Mouse (Mus musculus): ENCODE results near the gene Clec3b. TPM values are rescaled to one million over a fixed set of nuclear protein-coding genes. Genes with fewer than 3 reads are reported as not detected.
A peak's percentile ranks its signal among the peaks of the same experiment; 100 is the strongest.

Clec3b gene
- polyA plus RNA-seq, 1 experiment from 2014 or later: not detected

- ATAC-seq (replicated peaks; ENCODE audit: low FRiP score): no peak
- 68% methylated on average over 7 of the region's 7 CpGs for WGBS
Observed at GRCm38 (mm10) chr9:123159330-123159729, 8.6 kb downstream of the Clec3b start.

DNA sequence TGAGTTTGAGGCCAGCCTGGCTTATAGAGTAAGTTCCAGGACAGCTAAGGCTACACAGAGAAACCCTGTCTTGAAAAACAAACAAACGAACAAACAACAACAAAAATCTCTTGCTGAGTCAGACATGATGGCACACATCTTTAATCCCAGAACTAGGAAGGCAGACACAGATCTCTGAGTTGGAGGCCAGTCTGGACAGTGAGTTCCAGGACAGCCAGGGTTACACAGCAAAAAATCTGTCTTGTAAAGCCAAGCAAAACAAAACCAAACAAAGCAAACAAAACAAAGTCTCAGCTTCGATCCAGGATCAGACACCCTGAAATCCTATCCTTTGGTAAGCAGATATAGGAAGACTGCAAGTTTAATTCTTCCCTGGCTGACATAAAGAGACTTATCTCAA is 11.0 kb downstream of the Clec3b start:
- no peak overlapping the region for H3K4me2 ChIP-seq (ENCODE audit: low read depth, low read length, severe bottlenecking)
- no peak overlapping the region for H3K9ac ChIP-seq (ENCODE audit: low read length)
- no peaks in the 10 kb centered on the region for H3K4me1 ChIP-seq (replicated peaks; ENCODE audit: control insufficient read depth, insufficient read depth, low read length)
- 78% methylated on average over 2 of the region's 2 CpGs for WGBS
- no peak overlapping the region for H3K27ac ChIP-seq (ENCODE audit: low read depth, low read length)
- H3K36me3 ChIP-seq (ENCODE audit: control insufficient read depth, insufficient read depth, low read length): no peaks in the 10 kb centered on the region
- H3K27me3 ChIP-seq (ENCODE audit: control insufficient read depth, insufficient read depth, low read length): no peaks in the 10 kb centered on the region
- no peaks in the 10 kb centered on the region for H3K9me3 ChIP-seq (ENCODE audit: control insufficient read depth, low read length)
- no peak for ATAC-seq (replicated peaks; ENCODE audit: low FRiP score)
- no peak overlapping the region for H3K4me3 ChIP-seq (ENCODE audit: low read depth, low read length)
- DNase-seq (ENCODE audit: low spot score): no peak

More at GRCm38 (mm10) chr9:123159330-123159729, 8.6 kb downstream of the Clec3b start:
- no peaks in the 10 kb centered on the region for H3K4me1 ChIP-seq (replicated peaks; ENCODE audit: control insufficient read depth, insufficient read depth, low read length)
- no peaks in the 10 kb centered on the region for H3K9me3 ChIP-seq (ENCODE audit: control insufficient read depth, low read length)
- H3K4me2 ChIP-seq (ENCODE audit: low read depth, low read length, severe bottlenecking): no peak overlapping the region
- H3K4me3 ChIP-seq (ENCODE audit: low read depth, low read length): no peak overlapping the region
- H3K27ac ChIP-seq (ENCODE audit: low read depth, low read length): no peak overlapping the region
- no peaks in the 10 kb centered on the region for H3K27me3 ChIP-seq (ENCODE audit: control insufficient read depth, insufficient read depth, low read length)
- H3K36me3 ChIP-seq (ENCODE audit: control insufficient read depth, insufficient read depth, low read length): no peaks in the 10 kb centered on the region
- DNase-seq (ENCODE audit: low spot score): peak; percentile 64
- no peak overlapping the region for H3K9ac ChIP-seq (ENCODE audit: low read length)

- Histone ChIP-seq H3K9ac (ENCODE audit: low read length) (no peak overlapping the region), H3K27ac (ENCODE audit: low read depth, low read length) (no peak overlapping the region), H3K4me3 (ENCODE audit: low read depth, low read length) (no peak overlapping the region), H3K36me3 (ENCODE audit: control insufficient read depth, insufficient read depth, low read length) (no peaks in the 10 kb centered on the region), H3K4me2 (ENCODE audit: low read depth, low read length, severe bottlenecking) (no peak overlapping the region), H3K27me3 (ENCODE audit: control insufficient read depth, insufficient read depth, low read length) (no peaks in the 10 kb centered on the region), H3K9me3 (ENCODE audit: control insufficient read depth, low read length) (no peaks in the 10 kb centered on the region), H3K4me1 (replicated peaks; ENCODE audit: control insufficient read depth, insufficient read depth, low read length) (no peaks in the 10 kb centered on the region)
- 88% methylated on average over 4 of the region's 4 CpGs for WGBS
- ATAC-seq (replicated peaks; ENCODE audit: low FRiP score) (no peak), DNase-seq (ENCODE audit: low spot score) (no peak)
Observed at GRCm38 (mm10) chr9:123162985-123163694, 12.4 kb downstream of the Clec3b start.

DNA sequence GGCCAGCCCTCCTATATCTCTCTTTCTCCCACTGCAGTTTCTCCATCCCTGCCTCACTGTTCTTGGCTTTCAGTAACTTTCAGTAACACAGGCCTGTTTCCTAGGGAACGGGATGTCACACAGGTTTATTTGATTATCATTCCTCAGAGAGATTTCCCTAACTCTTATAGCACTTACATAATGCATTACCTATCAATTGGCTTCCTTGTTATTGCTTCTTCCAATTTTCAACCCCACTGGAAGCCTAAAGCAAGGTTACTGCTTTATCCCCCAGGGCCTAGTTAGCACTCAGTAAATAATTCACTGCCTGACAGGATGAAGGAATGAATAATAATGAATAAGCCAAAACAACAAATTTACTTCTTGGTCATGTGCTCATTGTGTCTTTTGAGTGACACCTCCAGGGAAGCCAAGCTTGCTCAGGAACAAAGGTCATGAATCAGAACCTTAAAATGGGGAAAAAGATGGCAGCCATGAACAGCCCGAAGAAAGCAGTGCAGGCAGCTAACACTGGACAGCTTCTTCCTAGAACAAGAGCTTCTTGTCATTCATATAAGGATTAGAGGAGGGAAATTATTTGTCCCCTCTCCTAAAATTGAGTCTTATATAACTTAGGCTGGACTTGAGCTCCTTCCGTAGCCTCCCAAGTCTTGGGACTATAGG is 15.2 kb downstream of the Clec3b start:
- Histone ChIP-seq H3K4me2 (ENCODE audit: low read depth, low read length, severe bottlenecking) (no peak overlapping the region), H3K4me1 (replicated peaks; ENCODE audit: control insufficient read depth, insufficient read depth, low read length) (no peaks in the 10 kb centered on the region), H3K27ac (ENCODE audit: low read depth, low read length) (no peak overlapping the region), H3K4me3 (ENCODE audit: low read depth, low read length) (no peak overlapping the region), H3K9me3 (ENCODE audit: control insufficient read depth, low read length) (no peaks in the 10 kb centered on the region), H3K36me3 (ENCODE audit: control insufficient read depth, insufficient read depth, low read length) (no peaks in the 10 kb centered on the region), H3K27me3 (ENCODE audit: control insufficient read depth, insufficient read depth, low read length) (no peaks in the 10 kb centered on the region), H3K9ac (ENCODE audit: low read length) (no peak overlapping the region)
- ATAC-seq (replicated peaks; ENCODE audit: low FRiP score) (no peak), DNase-seq (ENCODE audit: low spot score) (no peak)
- 87% methylated on average over 3 of the region's 3 CpGs for WGBS

- H3K9ac ChIP-seq (ENCODE audit: low read length): no peak overlapping the region
- DNase-seq (ENCODE audit: low spot score) (no peak), ATAC-seq (replicated peaks; ENCODE audit: low FRiP score) (no peak)
- no peak overlapping the region for H3K27ac ChIP-seq (ENCODE audit: low read depth, low read length)
- 92% methylated on average over 6 of the region's 6 CpGs for WGBS
- no peak overlapping the region for H3K4me2 ChIP-seq (ENCODE audit: low read depth, low read length, severe bottlenecking)
- H3K27me3 ChIP-seq (ENCODE audit: control insufficient read depth, insufficient read depth, low read length): no peaks in the 10 kb centered on the region
- no peak overlapping the region for H3K4me3 ChIP-seq (ENCODE audit: low read depth, low read length)
- peaks cover 5% of the 10 kb centered on the region; the same call in 1 of the 2 replicates for H3K4me1 ChIP-seq (replicated peaks; ENCODE audit: control insufficient read depth, insufficient read depth, low read length)
- no peaks in the 10 kb centered on the region for H3K36me3 ChIP-seq (ENCODE audit: control insufficient read depth, insufficient read depth, low read length)
- H3K9me3 ChIP-seq (ENCODE audit: control insufficient read depth, low read length): no peaks in the 10 kb centered on the region
Observed at GRCm38 (mm10) chr9:123173760-123174159, 23.0 kb downstream of the Clec3b start.

DNA sequence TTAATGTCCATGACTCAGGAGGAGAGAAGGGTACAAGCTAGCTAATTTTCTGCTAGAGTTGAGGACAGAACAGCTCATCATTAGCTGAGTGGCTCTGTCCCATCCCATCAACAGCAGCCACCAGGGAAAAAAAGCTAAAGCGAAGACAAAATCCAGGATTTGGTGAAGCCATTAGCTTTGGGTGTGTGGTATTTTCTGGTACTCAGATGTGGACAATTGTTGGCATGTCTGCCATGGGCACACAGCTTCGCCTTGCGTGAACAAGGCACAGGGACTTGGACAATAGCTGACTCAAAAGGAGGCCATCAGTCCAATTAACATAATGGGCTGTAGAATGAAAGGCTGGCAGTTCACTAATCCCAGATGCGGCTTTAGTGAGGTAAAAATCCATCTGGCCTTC is 23.6 kb downstream of the Clec3b start:
- Histone ChIP-seq H3K27ac (ENCODE audit: low read depth, low read length) (no peak overlapping the region), H3K36me3 (ENCODE audit: control insufficient read depth, insufficient read depth, low read length) (no peaks in the 10 kb centered on the region), H3K4me3 (ENCODE audit: low read depth, low read length) (no peak overlapping the region), H3K4me2 (ENCODE audit: low read depth, low read length, severe bottlenecking) (no peak overlapping the region), H3K27me3 (ENCODE audit: control insufficient read depth, insufficient read depth, low read length) (no peaks in the 10 kb centered on the region), H3K9me3 (ENCODE audit: control insufficient read depth, low read length) (no peaks in the 10 kb centered on the region), H3K9ac (ENCODE audit: low read length) (no peak overlapping the region), H3K4me1 (replicated peaks; ENCODE audit: control insufficient read depth, insufficient read depth, low read length) (peaks cover 5% of the 10 kb centered on the region; the same call in 1 of the 2 replicates)
- ATAC-seq (replicated peaks; ENCODE audit: low FRiP score): no peak
- no peak for DNase-seq (ENCODE audit: low spot score)
- WGBS: 31% methylated on average over 4 of the region's 4 CpGs

DNA sequence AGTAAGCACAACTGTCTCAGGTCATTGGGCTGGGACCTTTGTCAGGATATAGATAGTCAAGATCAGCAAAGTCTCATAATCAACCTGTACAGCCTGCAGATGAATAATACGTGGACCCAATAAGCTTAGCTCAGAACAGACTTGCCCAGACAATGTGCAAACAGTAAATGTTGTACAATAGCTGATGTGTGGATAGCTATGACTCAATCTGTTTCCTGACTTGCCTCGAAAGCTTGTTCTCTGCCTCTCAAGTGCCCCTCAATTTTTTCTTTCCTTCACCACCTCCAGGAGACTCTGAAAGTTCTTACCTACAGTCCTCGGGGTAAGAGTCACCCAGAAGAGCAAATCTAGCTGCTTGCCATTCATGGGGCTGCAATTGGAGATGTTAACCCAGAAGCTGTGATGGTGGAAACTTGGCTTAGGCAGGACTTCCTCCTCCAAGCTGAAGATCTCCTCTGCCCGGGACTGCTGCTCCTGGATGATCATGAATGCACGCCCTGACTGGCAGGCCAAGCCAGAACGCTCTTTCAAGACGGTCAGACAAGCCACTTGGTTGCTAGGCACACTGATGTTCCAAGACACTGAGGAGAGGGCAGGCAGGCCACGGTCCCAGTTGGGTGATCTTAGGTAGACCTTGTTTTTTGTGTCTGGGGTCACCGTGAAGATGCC is 26.8 kb downstream of the Clec3b start:
- Histone ChIP-seq H3K4me2 (ENCODE audit: low read depth, low read length, severe bottlenecking) (no peak overlapping the region), H3K9me3 (ENCODE audit: control insufficient read depth, low read length) (no peaks in the 10 kb centered on the region), H3K4me1 (replicated peaks; ENCODE audit: control insufficient read depth, insufficient read depth, low read length) (peaks cover 5% of the 10 kb centered on the region; the same call in 1 of the 2 replicates), H3K27me3 (ENCODE audit: control insufficient read depth, insufficient read depth, low read length) (no peaks in the 10 kb centered on the region), H3K36me3 (ENCODE audit: control insufficient read depth, insufficient read depth, low read length) (no peaks in the 10 kb centered on the region), H3K27ac (ENCODE audit: low read depth, low read length) (no peak overlapping the region), H3K9ac (ENCODE audit: low read length) (no peak overlapping the region), H3K4me3 (ENCODE audit: low read depth, low read length) (no peak overlapping the region)
- ATAC-seq (replicated peaks; ENCODE audit: low FRiP score) (no peak), DNase-seq (ENCODE audit: low spot score) (no peak)
- WGBS: 87% methylated on average over 9 of the region's 9 CpGs

GRCm38 (mm10) chr9:123180003-123180402 is 29.3 kb downstream of the Clec3b start:
- 91% methylated on average over 6 of the region's 6 CpGs for WGBS
- H3K4me1 ChIP-seq (replicated peaks; ENCODE audit: control insufficient read depth, insufficient read depth, low read length): no peaks in the 10 kb centered on the region
- DNase-seq (ENCODE audit: low spot score): no peak

More at GRCm38 (mm10) chr9:123180003-123180402, 29.3 kb downstream of the Clec3b start:
- Histone ChIP-seq H3K9ac (ENCODE audit: low read length) (no peak overlapping the region), H3K27me3 (ENCODE audit: control insufficient read depth, insufficient read depth, low read length) (no peaks in the 10 kb centered on the region), H3K9me3 (ENCODE audit: control insufficient read depth, low read length) (no peaks in the 10 kb centered on the region), H3K4me2 (ENCODE audit: low read depth, low read length, severe bottlenecking) (no peak overlapping the region), H3K36me3 (ENCODE audit: control insufficient read depth, insufficient read depth, low read length) (no peaks in the 10 kb centered on the region), H3K4me3 (ENCODE audit: low read depth, low read length) (no peak overlapping the region), H3K27ac (ENCODE audit: low read depth, low read length) (no peak overlapping the region)
- ATAC-seq (replicated peaks; ENCODE audit: low FRiP score): no peak

All from forebrain, embryonic 11.5 days (tissue).